Mouse (Mus musculus): ENCODE data around the gene Copb1.

DNA sequence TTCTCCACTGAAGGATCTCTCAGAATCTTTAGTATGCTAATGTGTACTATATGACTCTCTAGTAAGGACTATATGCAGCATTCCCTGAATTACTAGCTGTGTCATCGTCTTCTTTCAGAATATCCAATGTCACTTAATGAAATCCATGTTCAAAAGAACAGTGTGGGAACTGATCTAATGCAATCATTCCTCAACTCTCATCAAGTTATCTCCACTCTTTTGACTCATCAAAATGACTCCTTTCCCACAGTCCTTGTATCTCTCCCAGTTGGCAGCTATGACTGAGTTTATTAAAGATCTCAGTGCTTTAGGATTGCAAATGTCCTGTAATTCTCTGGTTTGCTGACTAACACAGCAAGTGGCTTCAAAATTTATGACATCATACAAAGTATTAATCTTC, 40.1 kb downstream of the Copb1 start:
- TF ChIP-seq CTCF (IDR thresholded peaks at IDR 0.05) (no peak), EP300 (IDR thresholded peaks at IDR 0.05; ENCODE audit: insufficient read depth, low read depth, low read length) (no peak)

Measured in heart, adult 2 months (tissue).